Mouse (Mus musculus) kidney, embryonic 15.5 days (tissue): ENCODE data around the gene Espnl. TPM values are rescaled to one million over a fixed set of nuclear protein-coding genes. Genes with fewer than 3 reads are reported as not detected.

Source experiments
- ATAC-seq: fragments of 200-750 bp; cut with Nextera tagmentation; replicated peaks from 2 replicates; pipeline ENCODE4 v1.8.0; 2017; ENCODE audit warnings: moderate TSS enrichment; ENCODE audit not compliant: low FRiP score
- H3K27ac ChIP-seq: fragments of 300-500 bp; sonication (generic); 2 replicates; pipeline ENCODE4 v1.5.1; 2015; ENCODE audit warnings: mild to moderate bottlenecking, inconsistent platforms
- H3K27me3 ChIP-seq: fragments of 300-500 bp; sonication (generic); 2 replicates; pipeline ENCODE4 v1.6.1; 2015; ENCODE audit warnings: inconsistent platforms
- H3K36me3 ChIP-seq: fragments of 300-500 bp; sonication (generic); 2 replicates; pipeline ENCODE4 v1.6.1; 2015; ENCODE audit warnings: inconsistent platforms
- H3K4me1 ChIP-seq: fragments of 300-500 bp; sonication (generic); 2 replicates; pipeline ENCODE4 v1.6.1; 2015; ENCODE audit warnings: inconsistent platforms
- H3K4me2 ChIP-seq: fragments of 300-500 bp; sonication (generic); 2 replicates; pipeline ENCODE4 v1.6.1; 2015; ENCODE audit warnings: moderate library complexity, mild to moderate bottlenecking, inconsistent platforms
- H3K4me3 ChIP-seq: fragments of 300-500 bp; sonication (generic); replicated peaks from 2 replicates; pipeline ENCODE4 v1.5.1; 2015; ENCODE audit warnings: mild to moderate bottlenecking, inconsistent platforms
- H3K9ac ChIP-seq: fragments of 300-500 bp; sonication (generic); 2 replicates; pipeline ENCODE4 v1.6.1; 2015; ENCODE audit warnings: mild to moderate bottlenecking, inconsistent platforms
- H3K9me3 ChIP-seq: fragments of 300-500 bp; sonication (generic); replicated peaks from 2 replicates; pipeline ENCODE4 v1.6.1; 2016; ENCODE audit warnings: inconsistent platforms
- WGBS: fragments of 180-500 bp; shearing (Covaris S2); methylation state at CpG from one replicate; pipeline ENCODE4 v1.1.7; 2015; ENCODE audit warnings: mixed read lengths; 5-methylcytosine and 5-hydroxymethylcytosine counted together
- polyA plus RNA-seq: library from polyadenylated mRNA; unstranded; fragments of >200 nt; fragmentation: Nextera tagmentation; extraction: Ambion mirVana; gene quantifications from 2 replicates; pipeline ENCODE4 v1.2.1, GENCODE M21; 2015

Gene Espnl
- polyA plus RNA-seq, 1 experiment from 2014 or later: 0.06 TPM

DNA sequence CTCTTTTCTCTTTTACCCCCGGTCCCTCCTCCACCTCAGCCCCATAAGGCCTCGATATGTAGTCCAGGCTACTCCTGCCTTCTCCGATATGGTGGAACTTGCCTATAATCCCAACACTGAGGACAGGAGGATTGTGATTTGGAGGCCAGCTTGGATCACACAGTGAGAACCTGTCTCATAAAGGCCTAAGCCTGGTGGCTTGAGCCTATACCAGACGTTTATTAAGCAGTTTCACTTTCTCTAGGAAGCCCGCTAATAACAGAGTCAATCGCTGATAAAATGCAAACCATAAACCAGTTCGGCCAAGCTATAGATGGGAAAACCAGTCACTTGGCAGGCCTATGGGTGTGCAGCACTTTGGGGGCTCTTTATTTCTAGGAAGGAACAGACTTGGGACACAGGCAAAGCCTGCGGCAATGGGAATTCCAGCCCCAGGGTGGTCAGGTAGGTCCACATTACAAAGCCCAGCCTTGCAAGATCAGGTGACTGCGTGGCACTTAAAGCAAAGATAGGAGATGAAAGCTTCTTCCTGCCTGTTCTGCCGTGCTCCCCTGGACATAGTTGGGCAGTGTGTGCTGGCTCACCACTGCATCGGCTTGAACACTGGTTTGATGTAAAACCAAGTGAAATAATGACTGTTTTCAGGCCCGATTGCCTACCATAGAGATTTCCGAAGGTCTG lies 22.7 kb upstream of the Espnl start:
- ATAC-seq: no peak
- H3K4me2 ChIP-seq: peak overlapping the region; percentile 89
- peak overlapping the region; percentile 94 for H3K4me3 ChIP-seq
- H3K27me3 ChIP-seq: no peaks in the 10 kb centered on the region
- no peaks in the 10 kb centered on the region for H3K9me3 ChIP-seq
- H3K4me1 ChIP-seq: peaks cover 39% of the 10 kb centered on the region
- WGBS: 82% methylated on average over 13 of the region's 13 CpGs
- H3K36me3 ChIP-seq: peaks cover 13% of the 10 kb centered on the region; the same call in 1 of the 2 replicates
- no peak overlapping the region for H3K27ac ChIP-seq
- peak overlapping the region; percentile 81; the same call in 1 of the 2 replicates for H3K9ac ChIP-seq

DNA sequence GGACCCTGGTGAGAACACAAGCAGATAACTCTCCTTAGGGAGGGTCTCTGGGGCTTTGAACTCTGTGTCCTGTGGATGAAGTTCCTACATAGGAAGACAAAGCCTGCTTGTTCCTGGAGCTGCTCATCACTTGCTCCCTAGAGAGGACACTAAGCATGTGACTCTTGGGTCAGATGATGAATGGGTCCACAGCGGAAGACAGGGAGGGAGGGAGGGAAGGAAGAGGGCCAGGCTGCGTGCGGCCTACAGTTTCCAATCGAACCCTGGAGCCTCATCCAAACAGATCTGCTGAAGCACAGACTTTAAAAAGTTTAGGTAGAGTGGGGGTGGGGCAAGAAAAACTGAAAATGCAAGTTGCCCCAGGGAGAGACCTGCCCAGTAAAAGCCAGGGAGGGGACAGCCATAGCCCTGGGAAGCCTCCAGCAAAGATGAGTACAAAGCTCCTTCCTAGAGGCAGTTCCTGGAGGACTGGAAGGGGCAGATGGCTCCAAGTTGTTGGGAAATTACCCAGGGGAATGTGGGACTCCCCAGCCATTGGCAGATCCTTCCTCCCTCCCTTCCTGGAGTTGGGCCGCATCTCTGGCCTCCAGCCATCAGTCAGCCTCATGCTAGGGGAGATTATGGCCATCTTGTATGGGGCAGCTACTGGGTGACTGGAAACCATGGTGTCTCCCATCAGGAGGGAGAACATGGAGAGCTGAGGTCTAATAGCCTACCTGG lies 22.0 kb upstream of the Espnl start:
- H3K4me2 ChIP-seq: no peak overlapping the region
- H3K36me3 ChIP-seq: peaks cover 11% of the 10 kb centered on the region; the same call in 1 of the 2 replicates
- peaks cover 39% of the 10 kb centered on the region for H3K4me1 ChIP-seq
- no peak overlapping the region for H3K9ac ChIP-seq
- no peaks in the 10 kb centered on the region for H3K9me3 ChIP-seq
- H3K27me3 ChIP-seq: no peaks in the 10 kb centered on the region
- H3K27ac ChIP-seq: 0 out of 2 replicates have a peak overlapping the region, but pooled peaks have one; percentile 1
- ATAC-seq: no peak
- WGBS: 65% methylated on average over 5 of the region's 5 CpGs
- no peak overlapping the region for H3K4me3 ChIP-seq

DNA sequence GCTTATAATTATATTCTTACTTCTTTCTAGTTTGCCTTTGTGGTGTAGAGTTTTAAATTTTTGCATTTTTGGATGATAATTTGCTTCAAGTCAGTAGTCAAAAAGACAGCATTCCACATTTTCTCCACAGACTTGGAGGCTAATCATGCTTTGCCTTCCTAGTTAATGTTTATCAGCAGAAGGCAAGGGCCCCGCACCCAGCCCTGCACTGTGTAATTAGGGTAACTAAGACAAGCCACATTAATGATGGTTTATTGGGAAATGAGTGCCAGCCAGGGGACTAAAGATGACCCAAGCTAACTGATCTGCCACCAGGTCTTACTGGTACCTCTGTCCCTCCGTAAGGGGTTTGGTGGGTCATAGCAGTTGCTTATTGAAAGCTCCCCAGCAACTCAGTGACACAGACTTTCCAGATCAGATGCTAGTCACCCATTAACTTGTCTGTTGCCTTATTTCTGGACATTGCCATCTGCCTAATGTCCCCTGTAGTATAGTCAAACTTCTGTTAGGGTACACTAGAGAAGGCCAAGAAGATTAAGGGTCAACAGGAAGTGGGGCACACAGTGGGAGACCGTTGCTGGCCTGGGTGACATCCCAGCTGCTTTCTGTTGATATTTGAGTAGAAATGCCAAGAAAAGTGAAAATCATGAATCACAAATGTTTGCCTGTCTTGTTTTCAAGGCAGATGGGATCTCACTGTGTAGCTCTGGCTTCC lies 20.5 kb upstream of the Espnl start:
- H3K9ac ChIP-seq: no peak overlapping the region
- ATAC-seq: no peak
- H3K4me3 ChIP-seq: no peak overlapping the region
- no peaks in the 10 kb centered on the region for H3K9me3 ChIP-seq
- H3K36me3 ChIP-seq: peaks cover 23% of the 10 kb centered on the region
- H3K4me2 ChIP-seq: 0 out of 2 replicates have a peak overlapping the region, but pooled peaks have one; percentile 3
- WGBS: 61% methylated on average over 3 of the region's 3 CpGs
- peaks cover 39% of the 10 kb centered on the region for H3K4me1 ChIP-seq
- H3K27me3 ChIP-seq: no peaks in the 10 kb centered on the region
- H3K27ac ChIP-seq: peak overlapping the region; percentile 76

GRCm38 (mm10) chr1:91302021-91302420 lies 19.9 kb upstream of the Espnl start:
- Histone ChIP-seq H3K9me3 (no peaks in the 10 kb centered on the region), H3K27ac (peak overlapping the region; percentile 76), H3K9ac (no peak overlapping the region), H3K36me3 (peaks cover 28% of the 10 kb centered on the region), H3K4me2 (no peak overlapping the region), H3K4me3 (no peak overlapping the region), H3K27me3 (no peaks in the 10 kb centered on the region), H3K4me1 (peaks cover 39% of the 10 kb centered on the region)
- 94% methylated on average over 3 of the region's 3 CpGs for WGBS
- ATAC-seq: no peak

GRCm38 (mm10) chr1:91304621-91305020 lies 17.3 kb upstream of the Espnl start:
- Histone ChIP-seq H3K4me1 (peaks cover 25% of the 10 kb centered on the region), H3K27me3 (no peaks in the 10 kb centered on the region), H3K4me2 (no peak overlapping the region), H3K4me3 (no peak overlapping the region), H3K9ac (no peak overlapping the region), H3K9me3 (no peaks in the 10 kb centered on the region), H3K36me3 (peaks cover 54% of the 10 kb centered on the region), H3K27ac (no peak overlapping the region)
- 82% methylated on average over 4 of the region's 4 CpGs for WGBS
- no peak for ATAC-seq

- H3K4me3 ChIP-seq: no peak overlapping the region
Observed at GRCm38 (mm10) chr1:91309366-91310085, 12.3 kb upstream of the Espnl start.

GRCm38 (mm10) chr1:91312273-91312672 lies 9.6 kb upstream of the Espnl start:
- no peak overlapping the region for H3K27ac ChIP-seq
- H3K4me3 ChIP-seq: no peak overlapping the region
- H3K9me3 ChIP-seq: no peaks in the 10 kb centered on the region
- no peak for ATAC-seq
- no peak overlapping the region for H3K9ac ChIP-seq
- H3K27me3 ChIP-seq: no peaks in the 10 kb centered on the region
- H3K4me2 ChIP-seq: no peak overlapping the region
- H3K36me3 ChIP-seq: peaks cover 41% of the 10 kb centered on the region
- H3K4me1 ChIP-seq: no peaks in the 10 kb centered on the region
- 89% methylated on average over 4 of the region's 4 CpGs for WGBS

More at GRCm38 (mm10) chr1:91309366-91310085, 12.3 kb upstream of the Espnl start:
- no peaks in the 10 kb centered on the region for H3K27me3 ChIP-seq
- H3K4me1 ChIP-seq: no peaks in the 10 kb centered on the region
- ATAC-seq: no peak
- H3K36me3 ChIP-seq: peaks cover 64% of the 10 kb centered on the region
- H3K9ac ChIP-seq: no peak overlapping the region
- no peak overlapping the region for H3K4me2 ChIP-seq
- H3K9me3 ChIP-seq: no peaks in the 10 kb centered on the region
- 89% methylated on average over 13 of the region's 13 CpGs for WGBS
- no peak overlapping the region for H3K27ac ChIP-seq

DNA sequence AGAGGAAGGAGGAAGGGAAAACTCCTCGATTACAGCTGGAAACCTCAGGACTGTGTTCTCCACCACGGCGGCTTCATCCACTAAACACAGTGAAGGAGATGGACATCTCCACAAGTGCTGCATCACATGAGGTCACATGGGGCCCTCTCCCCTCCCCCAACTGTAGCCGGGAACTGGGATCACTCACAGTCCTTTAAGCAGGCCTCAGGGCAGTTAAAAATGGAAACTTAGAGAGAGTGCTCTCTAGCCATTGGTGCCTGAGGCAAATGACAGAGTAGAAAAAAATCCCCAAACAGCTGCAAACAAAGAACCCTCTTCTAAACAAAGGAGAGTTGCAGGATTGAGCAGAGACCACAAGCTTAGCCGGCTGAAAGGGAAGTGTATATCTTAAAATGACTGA lies 8.6 kb upstream of the Espnl start:
- no peak for ATAC-seq
- H3K9ac ChIP-seq: no peak overlapping the region
- 52% methylated on average over 5 of the region's 5 CpGs for WGBS
- no peak overlapping the region for H3K27ac ChIP-seq
- H3K9me3 ChIP-seq: no peaks in the 10 kb centered on the region
- no peaks in the 10 kb centered on the region for H3K4me1 ChIP-seq
- no peak overlapping the region for H3K4me2 ChIP-seq
- H3K36me3 ChIP-seq: peaks cover 32% of the 10 kb centered on the region
- no peak overlapping the region for H3K4me3 ChIP-seq
- H3K27me3 ChIP-seq: no peaks in the 10 kb centered on the region

DNA sequence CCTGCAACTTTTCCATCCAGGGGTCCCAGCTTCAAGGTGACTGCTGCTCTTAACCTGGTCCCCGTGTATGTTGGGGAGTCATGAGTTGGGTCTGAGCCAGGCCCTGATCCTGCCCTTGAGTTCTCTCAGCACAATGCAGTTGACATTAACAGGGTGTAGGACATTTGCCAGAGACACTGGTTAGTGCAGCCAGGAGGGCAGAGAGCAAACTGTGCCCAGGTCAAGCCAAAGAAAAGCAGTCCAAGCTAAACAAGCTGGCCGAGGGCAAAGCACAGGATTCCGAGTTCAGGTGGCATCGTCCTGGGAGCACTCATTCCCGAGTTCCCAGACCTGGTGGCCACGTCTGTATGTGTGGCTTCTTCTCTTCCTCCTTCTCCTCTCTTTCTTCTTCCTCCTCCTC lies 4.2 kb upstream of the Espnl start:
- no peak for ATAC-seq
- Histone ChIP-seq H3K9me3 (no peaks in the 10 kb centered on the region), H3K9ac (no peak overlapping the region), H3K4me2 (no peak overlapping the region), H3K36me3 (no peaks in the 10 kb centered on the region), H3K4me3 (no peak overlapping the region), H3K27me3 (no peaks in the 10 kb centered on the region), H3K27ac (no peak overlapping the region), H3K4me1 (peaks cover 9% of the 10 kb centered on the region)
- 80% methylated on average over 6 of the region's 6 CpGs for WGBS

- no peaks in the 10 kb centered on the region for H3K9me3 ChIP-seq
- H3K27ac ChIP-seq: no peak overlapping the region
- WGBS: 49% methylated on average over 2 of the region's 2 CpGs
- H3K9ac ChIP-seq: no peak overlapping the region
- H3K36me3 ChIP-seq: no peaks in the 10 kb centered on the region
- H3K4me3 ChIP-seq: no peak overlapping the region
- no peaks in the 10 kb centered on the region for H3K27me3 ChIP-seq
- no peak overlapping the region for H3K4me2 ChIP-seq
- ATAC-seq: no peak
- peaks cover 13% of the 10 kb centered on the region for H3K4me1 ChIP-seq
Observed at GRCm38 (mm10) chr1:91324646-91325045, 2.8 kb downstream of the Espnl start.

- Histone ChIP-seq H3K4me3 (no peak overlapping the region), H3K4me1 (peaks cover 13% of the 10 kb centered on the region), H3K4me2 (no peak overlapping the region), H3K27me3 (no peaks in the 10 kb centered on the region), H3K36me3 (no peaks in the 10 kb centered on the region), H3K9me3 (no peaks in the 10 kb centered on the region), H3K9ac (no peak overlapping the region), H3K27ac (no peak overlapping the region)
- WGBS: 80% methylated on average over 4 of the region's 4 CpGs
- no peak for ATAC-seq
Observed at GRCm38 (mm10) chr1:91325488-91326042, 3.7 kb downstream of the Espnl start.
